Mouse (Mus musculus) lung, postnatal 25 days (tissue): ENCODE data around the gene Bcas3.

Experiments used
- DNase-seq: peaks from one replicate; pipeline ENCODE4 v3.0.0; 2022; ENCODE audit warnings: low spot score

The Bcas3 gene

GRCm38 (mm10) chr11:85842596-85843346 is 489.8 kb downstream of the Bcas3 start:
- no peak for DNase-seq

GRCm38 (mm10) chr11:85843347-85843692 is 490.4 kb downstream of the Bcas3 start:
- peak; percentile 82 for DNase-seq

GRCm38 (mm10) chr11:85844144-85844965 is 491.4 kb downstream of the Bcas3 start:
- DNase-seq = peak; percentile 91

- DNase-seq = no peak
Measured at GRCm38 (mm10) chr11:85844971-85845370, 492.0 kb downstream of the Bcas3 start.

- peak; percentile 76 for DNase-seq
Measured at GRCm38 (mm10) chr11:85845921-85846320, 493.0 kb downstream of the Bcas3 start.

DNA sequence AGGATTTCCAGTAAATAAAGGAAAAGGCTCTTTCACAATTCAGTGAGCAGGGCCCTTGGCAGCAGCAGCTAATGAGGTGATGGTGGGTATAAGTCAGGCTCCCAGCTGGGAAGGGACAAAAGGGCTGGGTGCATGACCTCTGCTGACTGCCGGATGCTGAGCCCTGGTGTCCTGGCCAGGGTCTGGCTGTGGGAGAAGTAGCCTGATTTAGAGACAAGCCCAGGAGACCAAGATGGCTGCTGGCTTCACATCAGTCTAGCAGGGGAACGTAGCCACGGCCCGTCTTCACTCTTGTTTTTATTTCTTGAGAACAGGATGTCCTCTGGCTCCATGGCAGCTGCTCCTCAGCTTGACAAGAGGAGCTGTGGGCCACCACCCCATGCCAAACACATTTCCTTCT is 493.5 kb downstream of the Bcas3 start:
- peak; percentile 83 for DNase-seq

- peak; percentile 87 for DNase-seq
Measured at GRCm38 (mm10) chr11:85849037-85849436, 496.1 kb downstream of the Bcas3 start.

GRCm38 (mm10) chr11:85850233-85850632 is 497.3 kb downstream of the Bcas3 start, which contains the start of gene Gm11444:
Gene Gm11444, minus strand, starts transcription at chr11:85850333.
- DNase-seq = no peak

- no peak for DNase-seq
Measured at GRCm38 (mm10) chr11:85850758-85851157, 497.8 kb downstream of the Bcas3 start.

DNA sequence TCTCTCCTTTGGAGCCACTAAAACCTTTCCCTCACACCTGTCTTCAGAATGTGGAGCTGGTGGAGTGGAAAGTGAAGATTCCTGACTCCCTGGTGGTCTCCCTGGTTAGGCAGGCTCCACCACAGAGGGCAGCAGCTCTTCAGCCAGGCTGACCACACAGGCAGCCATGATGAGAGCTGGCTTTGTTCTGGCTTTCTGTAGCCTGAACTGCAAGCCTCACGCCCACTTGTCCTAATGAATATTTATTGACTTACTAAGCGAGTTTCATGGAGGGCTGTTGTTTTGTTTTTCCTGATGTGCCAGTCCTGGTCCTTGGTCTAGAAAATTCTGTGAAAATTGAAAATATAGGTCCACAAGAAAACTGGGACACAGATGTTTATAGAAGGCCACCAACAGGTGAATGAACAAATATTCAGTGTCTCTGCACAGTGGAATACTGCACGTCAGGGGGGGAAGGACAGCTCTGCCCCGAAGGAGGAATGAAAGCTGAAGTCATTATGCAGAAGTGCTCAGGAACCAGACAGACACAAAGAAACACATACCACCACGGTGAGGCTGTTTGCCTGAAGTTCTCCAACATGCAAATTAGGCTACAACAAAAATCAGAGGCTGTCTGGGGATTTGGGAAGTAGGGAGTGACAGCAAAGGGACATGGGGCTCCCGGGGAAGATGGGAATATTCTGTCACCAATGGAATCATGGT is 505.2 kb downstream of the Bcas3 start:
- no peak for DNase-seq

GRCm38 (mm10) chr11:85864363-85864762 is 511.4 kb downstream of the Bcas3 start:
- DNase-seq = no peak
